Mouse (Mus musculus): Measurements from ENCODE around the gene Adprh.

Adprh gene

GRCm38 (mm10) chr16:38401468-38401867 is 51.0 kb downstream of the Adprh start:
- in situ Hi-C loops (cut with MboI; ENCODE audit: unreplicated experiment in 2 of 2), result loop anchor here in 1 of 2 experiments (5.0 kb wide), 1 partner anchor 41 kb away; no protein-coding TSS in a partner anchor

GRCm38 (mm10) chr16:38400311-38400960 is 52.1 kb downstream of the Adprh start:
- in situ Hi-C loops (cut with MboI; ENCODE audit: unreplicated experiment in 2 of 2), result loop anchor here in 1 of 2 experiments (5.0 kb wide), 1 partner anchor 42 kb away; no protein-coding TSS in a partner anchor

GRCm38 (mm10) chr16:38399531-38400231 is 52.8 kb downstream of the Adprh start:
- in situ Hi-C loops (cut with MboI; ENCODE audit: unreplicated experiment in 2 of 2), result loop anchor here in 1 of 2 experiments (5.0 kb wide), 1 partner anchor 43 kb away; no protein-coding TSS in a partner anchor

GRCm38 (mm10) chr16:38399076-38399475 is 53.4 kb downstream of the Adprh start:
- in situ Hi-C loops (cut with MboI; ENCODE audit: unreplicated experiment in 2 of 2), result no loop called here

DNA sequence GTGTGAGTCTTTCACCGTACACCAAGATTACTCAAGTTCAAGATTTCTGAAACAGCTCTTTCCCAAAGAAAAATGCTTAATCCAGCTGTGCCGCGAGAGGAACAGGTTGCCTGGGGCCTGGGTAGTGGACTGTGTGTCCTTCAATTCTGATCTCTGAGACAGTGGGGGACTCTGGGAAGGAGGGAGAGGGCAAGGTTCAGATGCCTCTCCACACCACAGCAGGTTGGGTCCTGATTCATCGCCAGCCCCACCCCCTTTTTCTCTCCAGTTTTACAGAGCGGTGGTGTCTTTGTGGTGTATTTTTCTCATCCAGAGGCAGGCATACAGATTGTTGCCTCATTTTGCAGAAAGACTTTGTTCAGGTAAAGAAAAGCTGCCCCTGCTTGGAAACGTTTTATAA is 54.2 kb downstream of the Adprh start:
- in situ Hi-C loops (cut with MboI; ENCODE audit: unreplicated experiment in 2 of 2), result no loop called here

GRCm38 (mm10) chr16:38396155-38396554 is 56.3 kb downstream of the Adprh start:
- in situ Hi-C loops (cut with MboI; ENCODE audit: unreplicated experiment in 2 of 2), result no loop called here

GRCm38 (mm10) chr16:38395060-38395730 is 57.3 kb downstream of the Adprh start:
- in situ Hi-C loops (cut with MboI; ENCODE audit: unreplicated experiment in 2 of 2), result no loop called here

GRCm38 (mm10) chr16:38394191-38394618 is 58.3 kb downstream of the Adprh start:
- in situ Hi-C loops (cut with MboI; ENCODE audit: unreplicated experiment in 2 of 2), result no loop called here
